Mouse (Mus musculus): ENCODE measurements at regions not wholly inside any gene's neighbourhood (a gene's known extent, or its start where the extent isn't known, plus 50 kb on each side); places are given as distances from the start of the nearest gene placed in this dataset.

DNA sequence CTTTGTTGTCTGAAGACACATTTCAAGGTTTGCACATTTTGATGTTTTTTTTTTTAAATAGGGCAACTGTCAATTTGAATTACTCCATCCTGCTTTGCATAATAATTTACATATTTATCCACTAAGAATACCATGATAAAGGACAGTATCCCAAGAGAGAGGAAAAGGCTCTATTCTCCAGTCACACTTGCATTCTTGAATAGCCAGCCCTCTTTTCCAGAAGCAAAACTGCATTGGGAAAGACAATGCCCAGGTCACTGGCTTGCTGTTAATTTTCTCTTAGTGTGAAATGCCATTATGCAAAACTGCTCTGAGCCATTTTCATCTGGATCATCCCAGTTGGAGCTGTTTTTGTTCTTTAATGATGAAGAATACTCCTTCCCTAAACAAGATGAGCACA, 234.7 kb downstream of the Rnd3 start:
- no peak for TF ChIP-seq MAX (IDR thresholded peaks at IDR 0.05; ENCODE audit: low read depth)
- no peak for TF ChIP-seq CEBPB (IDR thresholded peaks at IDR 0.05; ENCODE audit: insufficient read depth, poor library complexity, severe bottlenecking)
- no peak for TF ChIP-seq USF1 (IDR thresholded peaks at IDR 0.05; ENCODE audit: low read depth)
- TF ChIP-seq POLR2A (IDR thresholded peaks at IDR 0.05; ENCODE audit: insufficient read length, low read depth) = no peak
- TF ChIP-seq MYOD1 (IDR thresholded peaks at IDR 0.05; ENCODE audit: control insufficient read depth in 1 of 3, insufficient read length in 2 of 3, low read depth in 2 of 3) = no peak
- TF ChIP-seq TCF3 (IDR thresholded peaks at IDR 0.05; ENCODE audit: insufficient read length, low read depth) = no peak
- TF ChIP-seq TCF12 (IDR thresholded peaks at IDR 0.05; ENCODE audit: insufficient read depth, poor library complexity, severe bottlenecking) = no peak
- no peak for TF ChIP-seq POLR2AphosphoS2 (IDR thresholded peaks at IDR 0.05; ENCODE audit: insufficient read length, low read depth)

Data from myocyte (in vitro differentiated cells).